Mouse (Mus musculus) C2C12 (cell line): ENCODE data around the gene Mpi.

Experiments
- CEBPB ChIP-seq: IDR thresholded peaks from one replicate; pipeline ENCODE4 v1.6.1; 2011; ENCODE audit warnings: low read depth, mild to moderate bottlenecking, control low read depth, moderate library complexity
- CTCF ChIP-seq: IDR thresholded peaks from one replicate; pipeline ENCODE4 v1.5.1; 2011; ENCODE audit not compliant: control insufficient read depth, insufficient read depth, insufficient read length
- USF1 ChIP-seq: IDR thresholded peaks from one replicate; pipeline ENCODE4 v1.6.1; 2011; ENCODE audit warnings: low read depth, mild to moderate bottlenecking, control low read depth, moderate library complexity

GRCm38 (mm10) chr9:57552139-57552887, at the start of gene Mpi:
- no peak for TF ChIP-seq CTCF
- no peak for TF ChIP-seq CEBPB
- TF ChIP-seq USF1 = no peak
